Mouse (Mus musculus) T-helper 1 cell (primary cell): ENCODE results near the gene Glp1r.

Experiments used
- in situ Hi-C: fragments of 300-600 bp; cut with MboI, MseI; formaldehyde crosslinking; loops from one replicate; pipeline ENCODE4 v1.15.1; 2025; ENCODE audit warnings: high pct_unique_total_duplicates

Gene Glp1r

GRCm38 (mm10) chr17:30911732-30912088, 10.1 kb downstream of the Glp1r start:
- in situ Hi-C loops, result no loop called here

DNA sequence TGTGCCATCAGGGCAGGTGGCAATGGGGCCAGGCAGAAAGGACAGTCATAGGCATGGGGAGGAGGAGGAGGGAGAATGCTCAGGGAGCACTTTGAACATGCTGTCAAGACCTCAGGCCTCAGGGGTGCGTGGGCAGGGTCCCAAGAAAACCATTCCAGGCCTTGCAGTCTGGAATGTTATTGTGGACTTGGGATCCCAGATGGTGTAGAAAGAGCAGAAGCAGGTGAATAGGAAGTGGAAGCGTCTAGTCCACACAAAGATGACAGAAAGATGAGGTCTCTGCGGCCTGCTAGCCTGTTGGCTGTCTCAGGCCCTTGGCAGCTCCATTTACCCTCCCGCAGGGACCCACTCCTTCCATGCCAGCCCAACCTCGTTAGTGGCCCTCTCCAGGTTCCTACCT, 10.9 kb downstream of the Glp1r start:
- in situ Hi-C loops, result no loop called here

DNA sequence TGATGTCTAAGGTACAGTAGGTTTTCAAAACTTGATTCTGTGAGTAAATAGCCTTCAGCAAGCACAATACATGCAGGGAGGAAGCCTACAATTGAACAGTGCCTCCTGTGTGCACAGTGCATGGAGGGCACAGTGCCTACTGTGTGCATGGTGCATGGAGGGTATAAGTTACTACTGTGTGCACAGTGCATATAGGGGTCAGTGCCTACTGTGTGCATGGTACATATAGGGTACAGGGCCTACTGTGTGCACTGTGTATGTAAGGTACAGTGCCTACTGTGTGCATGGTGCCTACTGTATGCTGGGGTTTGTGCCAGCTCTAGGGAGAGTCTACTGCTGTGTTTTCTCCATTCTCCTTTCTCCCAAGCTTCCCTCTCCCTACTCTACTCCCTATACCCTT, 12.6 kb downstream of the Glp1r start:
- in situ Hi-C loops, result no loop called here

DNA sequence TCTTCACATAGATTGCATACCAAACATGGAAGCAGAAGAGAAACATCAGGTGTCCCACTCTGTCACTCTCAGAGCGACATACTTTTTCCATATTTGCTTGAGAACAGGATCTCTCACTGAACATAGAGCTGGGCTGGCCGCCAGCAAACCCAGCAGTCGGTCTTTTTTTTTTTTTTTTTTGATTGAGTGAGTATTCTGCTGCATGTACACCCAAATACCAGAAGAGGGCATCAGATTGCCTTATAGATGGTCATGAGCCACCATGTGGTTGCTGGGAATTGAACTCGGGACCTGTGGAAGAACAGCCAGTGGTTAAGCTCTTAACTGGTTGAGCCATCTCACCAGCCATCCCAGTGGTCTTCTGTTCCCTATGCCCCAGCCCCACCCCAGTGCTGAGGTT, 21.9 kb downstream of the Glp1r start:
- in situ Hi-C loops, result no loop called here

GRCm38 (mm10) chr17:30930827-30931226, 29.2 kb downstream of the Glp1r start:
- in situ Hi-C loops, result no loop called here

GRCm38 (mm10) chr17:30932836-30933235, 31.2 kb downstream of the Glp1r start:
- in situ Hi-C loops, result no loop called here

DNA sequence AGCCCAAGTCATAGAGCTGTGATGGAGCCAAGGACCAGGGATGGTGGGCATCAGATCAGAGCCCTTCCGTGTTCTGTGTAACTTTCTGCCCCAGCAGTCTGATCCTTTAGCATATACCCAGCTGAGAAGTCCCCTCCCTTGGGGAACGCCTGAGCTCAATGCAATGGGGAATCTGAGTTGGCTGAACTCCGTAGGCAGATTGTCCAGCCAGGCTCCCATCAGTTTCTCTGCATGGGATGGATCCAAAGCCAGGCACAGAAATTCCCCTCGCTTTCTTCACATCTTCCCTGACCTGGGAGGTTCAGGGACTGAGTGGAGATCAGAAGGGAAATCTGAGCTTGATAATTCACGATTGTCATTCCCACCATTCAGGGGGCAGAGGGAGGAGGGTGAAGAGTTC, 33.7 kb downstream of the Glp1r start:
- in situ Hi-C loops, result no loop called here

GRCm38 (mm10) chr17:30938554-30938953, 36.9 kb downstream of the Glp1r start:
- in situ Hi-C loops, result no loop called here

- in situ Hi-C loops, result loop anchor here (5.0 kb wide), 1 partner anchor 201 kb away; no protein-coding TSS in a partner anchor
Observed at GRCm38 (mm10) chr17:30948382-30948781, 46.8 kb downstream of the Glp1r start.

DNA sequence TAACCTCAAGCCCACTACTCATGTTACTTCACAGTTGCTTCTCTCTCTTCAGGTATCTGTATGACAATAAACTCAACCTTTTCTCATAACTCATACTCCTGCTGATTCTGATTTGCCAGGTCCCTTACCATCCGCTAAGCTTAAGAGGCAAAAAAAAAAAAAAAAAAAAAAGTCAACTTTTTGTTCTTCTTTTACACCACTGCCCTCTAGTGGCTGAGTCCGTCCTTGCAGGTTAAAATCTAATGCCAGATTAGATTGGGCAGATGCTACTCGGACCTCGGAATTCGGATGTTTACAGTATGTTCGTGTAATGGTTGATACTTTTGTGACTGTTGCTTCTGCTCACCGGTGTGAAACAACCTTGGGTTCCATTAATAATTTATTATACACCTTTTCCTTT, 49.2 kb downstream of the Glp1r start:
- in situ Hi-C loops, result no loop called here

DNA sequence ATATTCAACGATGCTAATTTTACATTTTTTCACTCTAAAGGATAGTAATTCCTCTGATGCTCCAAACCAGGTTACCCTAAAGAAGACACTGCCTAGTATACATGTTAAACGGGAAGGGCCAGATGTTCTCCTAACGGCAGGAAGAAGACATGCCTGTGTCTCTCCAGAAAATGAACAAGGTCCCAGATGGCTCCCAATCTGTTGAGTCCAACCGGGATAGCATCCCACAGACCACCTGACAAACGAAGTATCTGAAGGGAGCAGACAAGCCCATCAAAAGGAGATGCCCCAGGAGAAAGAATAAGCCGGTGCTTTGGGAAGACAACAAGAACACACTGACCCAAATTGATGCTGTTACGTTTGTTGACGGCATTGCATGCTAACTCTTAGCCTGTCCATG, 50.0 kb downstream of the Glp1r start:
- in situ Hi-C loops, result no loop called here

DNA sequence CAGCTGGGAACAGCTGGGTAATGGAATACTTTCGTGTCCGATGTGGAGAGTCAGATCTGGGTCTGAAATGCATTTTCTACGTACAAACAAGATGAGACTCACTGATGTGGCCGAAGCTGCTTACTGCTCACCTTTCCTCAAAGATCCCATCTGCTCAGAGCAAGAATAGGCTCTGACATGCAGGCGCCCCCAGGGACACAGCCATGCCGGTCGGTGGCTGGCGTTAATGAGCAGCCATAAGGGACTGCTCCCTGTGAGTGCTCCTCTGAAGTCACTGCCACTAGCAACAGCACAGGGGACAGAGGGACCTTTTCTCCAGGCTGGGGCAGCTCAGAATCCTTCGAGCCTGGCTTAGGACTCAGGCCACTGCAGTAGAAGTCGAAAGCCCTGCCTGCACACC, 52.7 kb downstream of the Glp1r start, which contains the start of gene Umodl1:
Umodl1 (plus strand) TSS at position 301 of the 400 bp plus-strand sequence.
- in situ Hi-C loops, result no loop called here

DNA sequence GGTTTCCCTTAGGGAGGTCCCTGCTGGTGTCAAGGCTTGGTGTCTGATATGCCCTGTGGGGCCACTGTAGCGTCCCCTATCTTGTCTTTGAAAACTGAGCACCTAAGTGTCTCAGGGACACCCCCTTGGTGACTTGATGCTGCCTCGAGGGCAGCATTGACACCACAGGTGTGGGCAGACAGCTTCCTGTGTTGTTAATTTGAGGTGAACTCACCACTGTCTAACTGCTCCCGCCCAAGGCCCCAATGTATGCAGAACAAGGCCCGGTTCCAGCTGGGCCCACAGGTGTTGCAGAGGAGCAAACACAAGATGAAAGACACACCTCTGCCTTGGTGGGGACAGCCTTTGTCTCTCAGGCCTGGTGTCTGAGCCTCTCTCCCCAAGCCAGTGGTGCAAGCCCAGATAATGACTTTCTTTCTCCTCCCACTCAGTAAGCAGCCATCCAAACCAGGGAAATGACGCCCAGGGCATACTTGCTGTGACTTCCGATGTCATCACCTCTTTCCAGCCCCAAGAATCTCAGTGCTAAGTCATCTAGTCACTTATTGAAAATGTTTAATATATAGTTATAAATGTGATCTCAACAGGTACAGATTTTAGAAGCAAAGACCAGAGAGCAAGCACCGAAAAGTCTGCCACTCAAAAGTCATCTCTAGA, 60.4 kb downstream of the Glp1r start:
- in situ Hi-C loops, result no loop called here

GRCm38 (mm10) chr17:30962880-30963279, 61.3 kb downstream of the Glp1r start:
- in situ Hi-C loops, result no loop called here

DNA sequence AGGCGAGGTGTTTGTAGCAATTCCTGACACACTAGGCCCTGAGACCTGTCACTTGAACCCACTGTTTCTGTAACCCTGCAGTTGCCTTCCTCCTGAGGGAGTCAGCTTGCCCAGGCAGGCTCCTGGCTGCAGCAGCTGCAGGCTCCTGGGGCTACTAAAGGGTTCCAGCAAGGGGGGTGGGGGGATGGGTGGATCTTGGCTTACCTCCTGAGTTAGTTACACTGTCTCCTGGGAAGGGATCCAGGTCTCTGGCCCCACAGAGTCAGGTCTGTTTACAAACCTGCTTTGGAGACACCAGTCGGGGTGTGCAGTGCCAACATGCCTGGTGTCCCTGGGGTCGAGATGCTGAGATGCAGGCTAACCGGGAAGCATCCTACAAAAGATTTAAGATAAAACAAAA, 68.4 kb downstream of the Glp1r start:
- in situ Hi-C loops, result no loop called here

GRCm38 (mm10) chr17:30971877-30972276, 70.3 kb downstream of the Glp1r start:
- in situ Hi-C loops, result no loop called here

- in situ Hi-C loops, result no loop called here
Observed at GRCm38 (mm10) chr17:30973332-30973731, 71.7 kb downstream of the Glp1r start.

DNA sequence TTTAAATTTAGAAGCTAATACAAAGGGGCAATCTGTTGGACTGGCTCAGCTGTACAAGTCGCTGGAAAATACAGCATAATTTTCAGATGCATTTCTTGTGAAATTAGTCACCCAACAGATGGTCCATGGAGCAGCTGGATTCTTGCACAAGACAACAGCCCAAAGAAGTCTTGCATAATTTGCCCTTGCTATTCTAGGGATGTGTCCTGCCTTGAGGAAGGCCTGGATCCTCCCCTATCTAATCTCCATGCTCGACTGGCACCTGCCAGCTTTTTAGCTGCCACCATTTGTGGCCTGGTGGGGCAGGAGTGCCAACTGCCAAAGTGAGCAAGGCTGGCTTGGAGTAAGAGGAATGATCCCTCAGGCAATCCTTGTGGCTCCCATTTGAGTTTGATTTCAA, 75.7 kb downstream of the Glp1r start:
- in situ Hi-C loops, result no loop called here

- in situ Hi-C loops, result no loop called here
Observed at GRCm38 (mm10) chr17:30978556-30978955, 76.9 kb downstream of the Glp1r start.

- in situ Hi-C loops, result no loop called here
Observed at GRCm38 (mm10) chr17:30983521-30983920, 81.9 kb downstream of the Glp1r start.

DNA sequence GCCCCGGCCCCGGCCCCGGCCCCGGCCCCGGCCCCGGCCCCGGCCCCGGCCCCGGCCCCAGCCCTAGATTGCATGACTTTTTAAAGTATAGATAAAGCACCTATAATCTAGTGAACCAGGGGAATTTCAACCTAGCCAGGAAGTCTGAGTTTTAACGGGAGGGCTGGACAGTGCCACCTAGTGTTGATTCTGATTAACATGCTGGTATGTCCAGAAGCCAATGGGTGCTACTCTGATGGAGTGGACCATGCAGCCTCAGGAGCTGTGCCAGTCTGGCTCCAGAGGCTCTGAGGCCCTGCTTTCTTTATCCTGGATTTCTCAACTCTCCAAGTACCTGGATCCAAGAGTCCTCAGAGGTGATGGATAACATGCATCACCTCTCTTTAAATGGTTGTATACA, 88.6 kb downstream of the Glp1r start:
- in situ Hi-C loops, result no loop called here
